Comparison of ENCODE assay signal across 8 mouse cellular contexts in the genomic region with DNA sequence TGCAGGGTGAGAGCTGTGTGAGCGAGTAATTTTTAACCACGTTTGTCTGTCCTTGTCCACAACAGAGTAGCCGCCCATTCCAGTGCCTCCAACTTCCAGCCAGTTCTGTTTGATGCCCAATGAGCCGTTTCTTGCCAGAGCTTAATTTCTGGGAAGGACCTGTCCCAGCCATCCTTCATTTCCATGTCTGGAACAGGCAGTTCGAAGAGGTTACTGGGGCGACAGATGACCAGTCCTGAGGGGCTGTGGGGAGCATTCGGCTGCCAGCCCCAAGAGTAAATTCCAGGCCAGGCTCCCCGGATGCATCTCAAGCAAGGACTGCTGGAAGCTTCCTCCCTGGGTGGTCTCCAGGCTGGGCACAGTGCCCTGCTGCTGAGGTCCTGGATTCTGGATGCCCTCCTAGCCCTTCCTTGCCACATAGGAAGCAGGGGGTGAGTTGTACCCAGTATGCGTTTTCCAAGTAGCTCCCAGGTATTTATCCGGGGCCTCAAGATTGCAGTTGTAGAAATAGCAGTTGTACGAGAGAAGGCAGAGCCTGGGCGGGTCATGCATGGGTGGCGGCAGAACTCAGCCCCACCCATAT. TPM values are rescaled to one million over a fixed set of nuclear protein-coding genes. Genes with fewer than 3 reads are reported as not detected.
A peak's percentile ranks its signal among the peaks of the same experiment; 100 is the strongest.
DNase-seq lines count a peak whose midpoint lies in the region; ATAC-seq lines count a peak whose summit lies in the region.

No protein-coding gene starts in this region.

- no peaks in the 10 kb centered on the region for H3K9me3 ChIP-seq in limb, embryonic 11.5 days (ENCODE audit: control insufficient read depth, low read length)
- no peaks in the 10 kb centered on the region for H3K9me3 ChIP-seq in limb, embryonic 10.5 days (replicated peaks)

- no peak for DNase-seq in limb, embryonic 11.5 days (ENCODE audit: low spot score)
- no peak for DNase-seq in limb, embryonic 10.5 days (ENCODE audit: low spot score)
- DNase-seq in kidney, postnatal 25 days: peak; percentile 23 to 68
- no peak for DNase-seq in testis, postnatal 10 days (ENCODE audit: low spot score)
- DNase-seq in liver: no peak
- DNase-seq in gastrocnemius, postnatal 10 days: no peak

- peaks cover 30% of the 10 kb centered on the region for H3K27me3 ChIP-seq in limb, embryonic 11.5 days (ENCODE audit: control insufficient read depth, insufficient read depth, low read length)
- peaks cover 76% of the 10 kb centered on the region for H3K27me3 ChIP-seq in limb, embryonic 10.5 days (ENCODE audit: low read depth, poor library complexity, severe bottlenecking)

- 49% methylated on average over 13 of the region's 13 CpGs for WGBS in limb, embryonic 11.5 days
- WGBS in limb, embryonic 10.5 days: 59% methylated on average over 13 of the region's 13 CpGs

- H3K36me3 ChIP-seq in limb, embryonic 11.5 days (ENCODE audit: control insufficient read depth, insufficient read depth, low read length): no peaks in the 10 kb centered on the region
- H3K36me3 ChIP-seq in limb, embryonic 10.5 days: no peaks in the 10 kb centered on the region

- no peak overlapping the region for H3K9ac ChIP-seq in limb, embryonic 11.5 days (ENCODE audit: low read length)

- H3K4me1 ChIP-seq in limb, embryonic 11.5 days (ENCODE audit: control insufficient read depth, insufficient read depth, low read length): peaks cover 17% of the 10 kb centered on the region
- H3K4me1 ChIP-seq in limb, embryonic 10.5 days: peaks cover 41% of the 10 kb centered on the region

- no peak for ATAC-seq in limb, embryonic 11.5 days (ENCODE audit: insufficient number of reproducible peaks, low FRiP score, low TSS enrichment, low read depth)
- ATAC-seq in cerebellum, adult (ENCODE audit: insufficient number of reproducible peaks, low FRiP score, low TSS enrichment): peak; percentile 27; the same call in 1 of the 2 replicates
- ATAC-seq in common myeloid progenitor, adult 5-6 weeks (replicated peaks; ENCODE audit: low read depth, poor library complexity, severe bottlenecking): peak; percentile 90

- H3K4me3 ChIP-seq in limb, embryonic 11.5 days (ENCODE audit: low read depth, low read length): no peak overlapping the region
- no peak overlapping the region for H3K4me3 ChIP-seq in limb, embryonic 10.5 days

- H3K4me2 ChIP-seq in limb, embryonic 11.5 days (ENCODE audit: low read depth, severe bottlenecking): 0 out of 2 replicates have a peak overlapping the region, but pooled peaks have one; percentile 2

- no peak overlapping the region for H3K27ac ChIP-seq in limb, embryonic 11.5 days (replicated peaks; ENCODE audit: low read depth, low read length)
- no peak overlapping the region for H3K27ac ChIP-seq in limb, embryonic 10.5 days

RNA-seq across cellular contexts. Expression of a gene that starts 4.9 kb away (rescaled TPM):
- 0.28 and 0.79 TPM in 2 replicates for polyA plus RNA-seq in limb, embryonic 11.5 days (2014; fragmentation: Nextera tagmentation; extraction: Ambion mirVana)
- 0.04 and 0.06 TPM in 2 replicates for polyA plus RNA-seq in limb, embryonic 10.5 days (2016; fragmentation: Nextera tagmentation; extraction: Ambion mirVana)
- 0.05 TPM in 1 of 2 replicates, not detected in the other for total RNA-seq in common myeloid progenitor, adult 5-6 weeks (2017)
- total RNA-seq in gastrocnemius, postnatal 10 days (2021): under 1 TPM; 0.07 to 0.28 TPM

Comparison
In these comparisons a context has a peak if more than half of its experiments do, and no peak if none do; other contexts are left out.
1. DNase-seq: peak in kidney, postnatal 25 days (2 of 2); none in limb, embryonic 11.5 days (single experiment), limb, embryonic 10.5 days (single experiment), testis, postnatal 10 days (single experiment), liver (single experiment) and gastrocnemius, postnatal 10 days (single experiment).